Mouse (Mus musculus): ENCODE results near the gene Ralgapa2.
A peak's percentile ranks its signal among the peaks of the same experiment; 100 is the strongest.
"Not testable (repeated sequence)": the region's sequence is repeated elsewhere in the genome, so short reads cannot be mapped to it uniquely, and the experiment has no call there.

Ralgapa2 gene

DNA sequence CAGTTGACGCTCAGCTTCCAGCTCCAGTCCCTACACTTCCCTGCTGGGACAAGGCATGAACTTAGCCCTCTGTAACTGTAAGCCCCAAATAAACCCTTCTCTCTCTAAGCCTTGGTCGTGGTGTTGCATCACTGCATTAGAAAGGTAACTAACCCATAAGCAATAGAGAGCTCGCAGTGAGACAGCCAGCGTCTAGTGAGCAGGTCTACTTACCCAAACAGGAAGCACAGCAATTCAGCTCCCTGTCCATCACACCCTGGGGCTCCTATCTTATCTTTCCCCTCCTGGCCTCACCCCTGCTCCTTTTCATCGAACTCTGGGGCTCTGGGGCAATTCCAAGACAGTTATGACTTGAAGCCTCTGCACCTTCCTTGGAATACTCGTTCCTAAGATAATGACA, 13.8 kb downstream of the Ralgapa2 start:
- no peak for DNase-seq (ENCODE audit: low spot score)

- no peak for DNase-seq (ENCODE audit: low spot score)
Observed at GRCm38 (mm10) chr2:146496995-146497394, 15.1 kb downstream of the Ralgapa2 start.

DNA sequence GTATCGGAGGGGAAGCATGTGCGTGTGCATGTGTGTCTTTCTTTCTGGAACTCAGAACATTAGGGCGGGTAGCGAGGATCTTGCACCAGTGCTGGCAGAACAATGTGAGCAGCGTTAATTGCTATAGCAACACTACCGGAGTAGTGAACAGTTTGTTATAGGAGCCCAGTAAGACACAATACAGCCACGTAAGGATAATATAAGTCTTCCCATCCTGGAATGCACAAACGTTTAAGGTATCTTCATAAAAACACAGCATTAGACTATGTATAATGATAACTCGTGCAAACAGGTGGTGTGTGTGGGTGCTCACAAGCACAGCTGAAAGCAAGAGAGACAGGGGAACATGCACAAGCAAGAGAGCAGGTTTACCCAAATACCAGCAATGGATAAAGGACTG, 16.4 kb downstream of the Ralgapa2 start:
- DNase-seq (ENCODE audit: low spot score): no peak

DNA sequence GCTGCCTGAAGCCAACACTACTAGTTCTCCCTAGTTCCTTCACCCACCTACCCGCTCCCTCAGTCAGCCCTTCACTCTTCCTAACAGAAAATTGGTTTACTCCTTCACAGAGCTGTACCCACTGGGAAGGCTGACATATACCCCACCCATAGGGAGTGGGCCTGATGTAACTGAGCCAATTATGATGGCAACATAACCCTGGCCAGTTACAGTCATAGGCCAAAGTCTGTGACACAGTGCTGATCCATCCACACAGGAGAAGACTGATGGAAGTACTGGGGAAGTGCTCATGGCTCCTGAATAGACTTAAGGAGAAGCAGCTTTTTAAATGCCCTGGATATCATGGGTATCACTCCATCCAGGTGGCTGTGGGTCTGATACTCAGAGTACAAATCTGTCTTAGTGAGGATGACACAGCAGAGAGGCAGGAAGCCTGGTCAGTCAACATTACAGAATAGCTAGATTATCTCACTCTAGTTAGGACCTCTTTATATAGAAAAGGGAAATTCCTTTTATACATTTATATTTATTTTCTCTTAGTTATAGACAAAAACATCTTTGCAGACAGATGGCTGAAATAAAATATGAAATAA, 18.7 kb downstream of the Ralgapa2 start:
- no peak for DNase-seq (ENCODE audit: low spot score)

DNA sequence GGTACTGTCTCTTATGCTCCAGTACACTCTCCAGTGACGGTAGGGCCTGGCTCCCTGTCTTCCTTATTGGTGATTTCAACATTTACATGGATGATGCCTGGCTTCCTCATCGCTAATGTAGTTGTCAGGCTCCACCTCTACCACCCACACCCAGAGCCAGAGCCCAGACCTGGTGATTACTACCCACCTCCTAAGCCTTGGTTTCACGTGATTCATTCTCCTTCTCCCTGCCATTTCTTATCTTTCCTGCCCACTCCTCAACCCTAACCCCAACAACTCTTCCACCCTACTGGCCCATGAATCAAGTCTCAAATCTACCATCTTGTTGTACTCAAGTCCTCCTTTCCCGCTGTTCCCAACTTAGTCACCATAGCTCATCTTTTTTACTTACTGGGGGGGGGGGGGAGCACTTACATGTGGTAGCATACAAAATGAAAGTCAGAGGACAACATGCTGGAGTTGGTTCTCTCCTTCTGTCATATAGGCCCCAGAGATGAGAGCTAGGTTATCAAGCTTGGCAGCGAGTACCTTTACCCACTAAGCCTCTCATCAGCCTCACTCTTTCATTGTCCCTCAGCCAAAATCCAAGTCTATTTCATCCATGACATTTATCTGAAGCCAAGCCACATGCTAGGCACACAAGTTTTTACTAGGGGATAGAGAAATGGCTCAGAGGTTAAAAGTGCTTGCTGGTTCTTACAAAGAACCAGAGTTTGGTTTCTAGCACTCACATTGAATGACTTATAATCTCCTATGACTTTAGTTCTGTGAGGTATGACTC, 20.1 kb downstream of the Ralgapa2 start:
- DNase-seq (ENCODE audit: low spot score): no peak

DNA sequence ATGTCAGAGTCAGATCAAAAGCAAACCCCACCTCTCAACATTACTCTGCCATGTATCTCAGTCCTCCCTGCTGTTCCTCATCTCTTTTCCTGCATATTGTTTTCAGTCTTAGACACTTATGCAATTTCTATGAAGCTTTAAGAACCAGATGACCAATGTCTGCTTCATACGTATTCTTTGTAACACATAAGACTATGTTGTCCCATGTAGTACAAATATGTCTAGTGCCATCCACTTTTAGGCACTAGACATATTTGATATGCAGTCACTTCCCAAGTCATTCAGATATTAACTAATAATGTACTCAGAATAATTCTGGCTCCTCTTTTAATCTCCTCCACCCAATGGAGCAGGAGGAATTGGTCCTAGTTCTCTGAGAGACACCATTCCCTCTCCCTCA, 21.2 kb downstream of the Ralgapa2 start:
- DNase-seq (ENCODE audit: low spot score): no peak

DNA sequence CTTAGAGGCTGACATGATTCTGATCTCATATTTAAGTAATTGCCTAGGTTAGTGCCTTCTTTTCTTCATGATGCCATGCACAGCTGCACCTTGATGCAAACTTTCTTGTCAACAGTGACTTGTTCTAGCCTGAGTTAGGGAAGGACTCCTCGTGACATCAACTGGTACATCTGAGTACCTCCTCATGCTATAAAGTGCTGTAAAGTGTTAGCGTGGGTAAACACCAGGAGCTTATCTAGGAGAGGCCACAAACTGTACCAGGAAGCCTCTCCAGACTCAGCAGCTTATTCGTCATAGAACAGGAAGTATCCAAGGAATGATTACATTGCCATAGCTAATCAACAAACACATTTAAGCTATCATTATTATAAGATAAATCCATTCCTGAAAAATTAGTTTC, 23.9 kb downstream of the Ralgapa2 start:
- no peak for DNase-seq (ENCODE audit: low spot score)

- no peak for DNase-seq (ENCODE audit: low spot score)
Observed at GRCm38 (mm10) chr2:146482859-146483258, 29.3 kb downstream of the Ralgapa2 start.

- no peak for DNase-seq (ENCODE audit: low spot score)
Observed at GRCm38 (mm10) chr2:146477491-146477890, 34.7 kb downstream of the Ralgapa2 start.

DNA sequence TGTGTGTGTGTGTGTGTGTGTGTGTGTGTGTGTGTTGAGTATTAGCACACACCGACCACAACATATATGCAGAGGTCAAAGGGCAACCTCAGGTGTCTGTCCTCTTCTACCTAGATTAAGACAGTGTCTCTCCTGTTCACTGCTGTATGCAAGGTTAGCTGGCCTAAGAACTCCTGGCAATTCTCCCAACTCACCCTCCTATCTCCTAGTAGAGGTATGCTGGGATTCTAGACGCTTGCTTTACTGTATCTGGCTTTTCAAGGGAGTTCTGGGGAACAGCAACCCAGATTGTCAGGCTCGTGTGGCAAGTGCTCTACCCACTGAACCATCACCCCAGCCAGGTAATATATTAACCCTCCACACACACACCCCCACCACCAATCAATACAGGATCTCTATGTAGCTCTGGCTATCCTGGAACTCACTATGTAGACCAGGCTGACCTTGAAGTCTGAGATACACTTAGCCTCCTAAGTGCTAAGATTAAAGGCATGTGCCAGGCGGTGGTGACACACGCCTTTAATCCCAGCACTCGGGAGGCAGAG, 35.6 kb downstream of the Ralgapa2 start:
- DNase-seq (ENCODE audit: low spot score): no peak

GRCm38 (mm10) chr2:146476001-146476400, 36.1 kb downstream of the Ralgapa2 start:
- DNase-seq (ENCODE audit: low spot score): no peak

DNA sequence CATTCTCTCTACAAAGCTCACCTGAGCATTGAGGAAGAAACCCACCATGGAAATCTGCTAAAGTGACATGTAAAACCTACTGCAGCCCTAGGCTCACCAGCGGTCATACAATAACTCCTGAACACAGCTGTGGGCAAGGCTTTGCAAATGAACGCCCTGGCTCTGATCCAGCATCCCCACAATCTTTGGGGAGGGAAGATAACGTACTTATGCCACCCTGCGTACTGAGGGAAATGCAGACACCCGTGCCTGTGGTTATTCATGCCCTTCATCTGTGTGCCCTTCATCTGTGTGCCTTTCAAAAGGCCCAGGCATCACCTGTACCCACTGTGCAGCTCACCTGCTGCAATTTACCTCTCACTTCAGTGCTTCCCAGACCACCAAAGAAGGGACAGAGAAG, 41.2 kb downstream of the Ralgapa2 start:
- DNase-seq (ENCODE audit: low spot score): no peak

DNA sequence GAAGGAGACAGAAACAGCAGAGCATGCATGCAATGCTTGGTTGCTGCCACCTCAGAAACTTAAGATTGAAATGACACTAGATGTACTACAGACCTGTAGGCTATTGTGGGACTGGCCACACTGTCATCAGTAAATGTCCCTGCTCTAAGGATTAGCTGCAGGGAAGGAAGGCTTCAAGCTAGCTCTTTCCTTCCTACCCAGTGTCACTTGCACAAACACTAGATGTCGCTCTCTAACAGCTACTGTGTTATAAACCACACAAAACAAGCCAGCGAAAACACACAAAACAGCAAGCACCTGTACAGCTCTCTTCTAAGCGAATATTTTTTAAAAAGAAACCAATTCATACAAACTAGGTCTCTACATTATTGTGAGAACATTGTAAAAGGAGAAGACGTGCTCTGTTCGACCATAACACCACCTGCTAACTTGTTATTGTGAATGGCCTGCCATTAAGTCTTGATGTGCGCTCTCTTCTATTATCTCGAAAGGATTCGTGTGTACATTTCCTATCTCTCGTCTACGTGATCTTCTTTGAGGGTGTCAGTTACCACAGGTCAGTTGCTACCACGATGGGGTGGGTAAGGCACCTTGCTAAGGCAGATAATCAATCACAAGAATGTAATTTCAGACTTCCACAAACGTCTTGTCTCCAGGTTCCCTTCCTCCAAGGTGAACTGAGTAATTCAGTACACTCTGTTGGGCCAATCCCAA, 42.3 kb downstream of the Ralgapa2 start:
- peak; percentile 65 for DNase-seq (ENCODE audit: low spot score)

GRCm38 (mm10) chr2:146468898-146469297, 43.2 kb downstream of the Ralgapa2 start:
- DNase-seq (ENCODE audit: low spot score): no peak

DNA sequence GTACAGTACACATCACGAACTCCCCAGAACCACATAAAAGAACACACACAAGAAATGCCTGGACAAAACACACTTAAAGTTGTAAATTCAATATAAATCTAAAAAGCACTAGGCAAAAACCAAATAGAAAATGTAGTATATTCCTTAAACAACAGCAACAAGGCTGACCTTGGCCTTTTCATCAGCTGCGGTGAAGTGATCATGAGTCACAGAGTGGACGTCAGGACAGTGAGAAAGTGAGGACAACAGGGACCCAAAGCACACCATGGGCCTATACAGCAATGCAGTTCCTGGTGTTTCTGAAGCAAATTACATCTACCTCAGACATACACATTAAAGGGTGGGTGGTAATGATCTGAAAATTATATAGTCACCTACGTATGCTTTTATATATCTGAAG, 44.1 kb downstream of the Ralgapa2 start:
- DNase-seq (ENCODE audit: low spot score): no peak

DNA sequence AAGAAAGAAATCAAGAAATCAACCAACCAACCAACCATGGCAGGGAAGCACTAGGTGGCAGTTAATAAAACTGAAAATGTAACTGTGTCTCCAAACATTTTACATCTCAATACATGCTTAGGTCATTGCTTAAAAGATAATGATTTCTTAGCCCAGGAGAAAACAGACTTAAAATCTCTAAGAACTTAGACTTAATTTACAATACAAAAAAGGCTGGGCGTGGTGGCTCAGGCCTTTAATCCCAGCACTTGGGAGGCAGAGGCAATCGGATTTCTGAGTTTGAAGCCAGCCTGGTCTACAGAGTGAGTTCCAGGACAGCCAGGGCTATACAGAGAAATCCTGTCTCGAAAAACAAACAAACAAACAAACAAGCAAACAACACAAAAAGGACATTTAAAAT, 45.3 kb downstream of the Ralgapa2 start:
- not testable (repeated sequence) for DNase-seq (ENCODE audit: low spot score)

GRCm38 (mm10) chr2:146457494-146457893, 54.6 kb downstream of the Ralgapa2 start:
- no peak for DNase-seq (ENCODE audit: low spot score)

DNA sequence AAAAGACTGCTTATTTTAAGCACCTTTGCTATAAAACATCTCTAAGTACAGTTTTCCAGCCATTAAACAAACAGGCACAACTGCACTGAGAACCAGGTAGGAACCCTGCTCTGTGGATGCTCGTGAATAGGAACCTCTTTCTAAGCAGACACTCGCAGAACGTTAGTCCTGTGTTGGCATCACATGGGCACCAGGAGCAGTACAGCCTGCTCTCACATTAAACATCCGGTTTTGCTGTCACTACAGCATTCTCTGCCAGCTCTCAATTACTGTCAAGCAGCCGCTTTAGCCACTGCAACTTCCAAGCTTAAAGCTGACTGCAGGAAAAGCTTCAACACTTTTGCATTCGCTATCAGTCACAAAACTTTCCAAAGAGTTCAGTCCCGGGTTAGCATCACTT, 55.5 kb downstream of the Ralgapa2 start:
- DNase-seq (ENCODE audit: low spot score): no peak

- no peak for DNase-seq (ENCODE audit: low spot score)
Observed at GRCm38 (mm10) chr2:146456062-146456461, 56.1 kb downstream of the Ralgapa2 start.

- DNase-seq (ENCODE audit: low spot score): no peak
Observed at GRCm38 (mm10) chr2:146444009-146444408, 68.1 kb downstream of the Ralgapa2 start.

DNA sequence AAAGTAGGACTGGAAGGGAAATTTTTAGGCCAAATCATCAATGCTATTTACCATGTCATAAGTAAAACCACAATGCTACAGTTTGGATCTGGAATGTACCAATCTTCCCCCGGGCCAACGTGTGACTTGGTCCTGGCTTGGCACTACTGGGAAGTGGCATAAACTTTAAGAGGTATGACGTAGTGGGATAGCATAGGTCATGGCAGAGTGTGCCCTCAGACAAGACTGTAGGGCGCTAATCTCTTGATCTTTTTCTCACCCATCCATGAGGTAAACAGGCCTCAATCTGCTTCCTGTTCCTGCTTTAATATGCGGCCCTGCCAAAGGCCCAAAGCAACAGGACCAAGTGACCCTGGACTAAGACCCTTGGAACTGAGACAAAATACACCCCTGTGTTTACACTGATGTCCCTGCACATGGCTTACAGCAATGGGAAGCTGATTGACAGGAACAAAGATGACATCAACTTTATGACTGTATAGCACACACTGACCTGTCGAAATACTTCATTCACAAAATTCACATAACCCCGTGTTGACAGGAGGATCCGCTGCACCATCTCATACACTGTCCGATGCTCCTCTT, 68.8 kb downstream of the Ralgapa2 start:
- DNase-seq (ENCODE audit: low spot score): no peak

DNA sequence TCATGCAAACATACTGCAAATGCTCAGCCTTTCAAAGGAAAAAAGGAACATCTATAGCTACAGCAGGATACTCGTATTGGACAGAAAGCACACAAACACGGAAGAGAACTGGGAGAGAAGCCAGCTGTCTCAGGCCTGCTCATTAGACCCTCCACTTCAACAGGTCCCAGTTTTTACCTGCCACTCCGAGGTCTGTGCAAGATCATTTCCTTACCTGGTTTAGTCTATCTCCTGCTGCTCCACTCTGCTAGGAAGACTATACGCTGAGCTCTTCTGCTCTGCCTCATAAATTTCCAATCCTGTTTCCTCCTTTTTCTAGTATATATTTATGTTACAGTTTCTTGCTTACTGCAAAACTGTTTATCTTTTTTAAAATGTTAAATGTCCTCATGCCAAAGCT, 70.4 kb downstream of the Ralgapa2 start:
- DNase-seq (ENCODE audit: low spot score): no peak

DNA sequence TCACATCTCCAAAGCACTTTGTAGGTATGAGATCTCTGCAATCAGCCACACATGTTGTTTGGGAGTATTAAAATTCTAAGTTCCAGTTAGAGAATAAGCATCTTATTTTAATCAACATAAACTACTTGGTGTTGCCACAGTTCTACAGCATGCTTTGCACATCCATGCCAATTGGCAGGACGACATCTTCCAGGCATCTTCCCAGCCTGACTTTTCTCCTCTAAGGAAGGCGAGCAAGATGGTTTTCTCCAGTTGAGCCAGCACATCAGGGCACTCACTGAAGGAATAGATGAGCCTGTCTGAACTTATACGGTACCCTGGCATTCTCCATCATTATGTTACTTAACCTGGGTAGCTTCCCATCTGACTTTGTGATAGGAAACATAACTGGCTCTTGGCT, 83.4 kb downstream of the Ralgapa2 start:
- DNase-seq (ENCODE audit: low spot score): no peak
